Mouse (Mus musculus) midbrain, embryonic 12.5 days (tissue): Measurements from ENCODE around the gene Hacd2. TPM values are rescaled to one million over a fixed set of nuclear protein-coding genes. Genes with fewer than 3 reads are reported as not detected.

Experiments used
- ATAC-seq: fragments of 200-750 bp; cut with Nextera tagmentation; 2 replicates; pipeline ENCODE4 v1.8.0; 2017; ENCODE audit warnings: low read depth, moderate TSS enrichment, moderate library complexity; ENCODE audit not compliant: low FRiP score
- H3K27ac ChIP-seq: fragments of 300-500 bp; sonication (generic); replicated peaks from 2 replicates; pipeline ENCODE4 v1.5.1; 2016; ENCODE audit warnings: mild to moderate bottlenecking
- H3K27me3 ChIP-seq: fragments of 300-500 bp; sonication (generic); 2 replicates; pipeline ENCODE4 v1.6.1; 2016; ENCODE audit warnings: mild to moderate bottlenecking
- H3K36me3 ChIP-seq: fragments of 300-500 bp; sonication (generic); 2 replicates; pipeline ENCODE4 v1.6.1; 2016
- H3K4me1 ChIP-seq: fragments of 300-500 bp; sonication (generic); 2 replicates; pipeline ENCODE4 v1.6.1; 2016
- H3K4me2 ChIP-seq: fragments of 300-500 bp; sonication (generic); replicated peaks from 2 replicates; pipeline ENCODE4 v1.6.1; 2016; ENCODE audit warnings: mild to moderate bottlenecking, moderate library complexity
- H3K4me3 ChIP-seq: fragments of 300-500 bp; sonication (generic); 2 replicates; pipeline ENCODE4 v1.5.1; 2016; ENCODE audit warnings: mild to moderate bottlenecking
- H3K9ac ChIP-seq: fragments of 300-500 bp; sonication (generic); replicated peaks from 2 replicates; pipeline ENCODE4 v1.6.1; 2016; ENCODE audit warnings: mild to moderate bottlenecking, moderate library complexity
- H3K9me3 ChIP-seq: fragments of 300-500 bp; sonication (generic); 2 replicates; pipeline ENCODE4 v1.6.1; 2016; ENCODE audit warnings: mild to moderate bottlenecking
- WGBS: fragments of 180-500 bp; shearing (Covaris S2); methylation state at CpG from one replicate; pipeline ENCODE4 v1.1.7; 2016; 5-methylcytosine and 5-hydroxymethylcytosine counted together
- polyA plus RNA-seq: library from polyadenylated mRNA; unstranded; fragments of >200 nt; fragmentation: Nextera tagmentation; extraction: Ambion mirVana; gene quantifications from 2 replicates; pipeline ENCODE4 v1.2.1, GENCODE M21; 2016

Hacd2 gene
- polyA plus RNA-seq, 1 experiment from 2014 or later, result 44.0 TPM

DNA sequence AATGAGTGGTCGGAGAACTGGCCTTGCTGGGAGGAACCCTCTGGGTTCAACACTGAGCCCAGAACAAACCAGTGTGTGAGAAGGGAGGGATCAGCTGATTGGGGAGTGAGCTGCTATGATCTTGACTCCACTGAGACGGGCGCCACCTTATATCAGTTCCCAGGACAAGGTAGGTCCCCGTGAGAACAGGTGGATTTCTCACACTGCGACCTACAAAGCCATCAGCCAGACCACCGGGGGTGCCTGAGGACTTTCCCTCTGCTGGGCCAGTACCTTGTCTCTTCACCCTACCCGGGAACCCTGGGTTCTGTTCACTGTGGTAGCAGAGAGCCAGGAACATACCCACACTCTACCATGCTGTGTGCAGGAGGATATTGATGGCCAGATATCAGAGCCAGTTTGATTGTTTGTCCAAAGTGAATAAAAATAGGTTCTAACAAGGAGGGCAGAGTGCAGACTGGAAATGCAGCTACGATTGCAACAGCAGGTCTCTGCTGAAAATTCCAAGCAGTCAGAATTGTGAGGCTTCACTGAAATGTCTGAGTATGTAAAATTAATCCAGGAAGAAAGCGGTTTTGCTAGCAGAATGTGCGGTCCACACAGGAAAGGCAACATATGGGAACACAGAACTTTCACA, 28.4 kb upstream of the Hacd2 start:
- Histone ChIP-seq H3K4me3 (no peak overlapping the region), H3K9me3 (no peaks in the 10 kb centered on the region), H3K27ac (no peak overlapping the region), H3K9ac (no peak overlapping the region), H3K36me3 (no peaks in the 10 kb centered on the region), H3K4me1 (no peaks in the 10 kb centered on the region), H3K27me3 (no peaks in the 10 kb centered on the region), H3K4me2 (no peak overlapping the region)
- 91% methylated on average over 10 of the region's 10 CpGs for WGBS
- ATAC-seq, result no peak

DNA sequence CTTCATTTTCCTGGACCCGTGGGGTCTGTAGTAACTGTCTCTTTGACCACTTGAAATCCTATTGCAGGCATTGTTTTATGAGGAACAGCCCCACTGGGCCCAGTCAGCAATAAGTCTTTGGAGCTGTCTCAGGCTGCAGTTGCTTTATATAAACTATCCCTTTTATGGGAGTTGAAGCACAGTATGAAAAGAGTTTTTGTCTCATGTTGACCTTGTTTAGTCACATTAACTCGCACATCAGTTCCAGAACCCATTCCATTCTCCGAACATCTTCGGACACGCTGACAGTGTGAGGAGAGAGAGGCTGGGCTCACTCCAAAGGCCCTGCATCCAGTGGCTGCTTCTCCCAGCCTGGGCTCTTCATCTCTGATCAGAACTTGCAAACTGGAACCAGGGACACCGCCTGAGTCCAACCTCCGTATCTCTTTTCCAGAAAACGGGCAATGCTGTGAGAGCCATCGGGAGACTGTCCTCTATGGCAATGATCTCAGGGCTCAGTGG, 27.5 kb upstream of the Hacd2 start:
- H3K27ac ChIP-seq, result no peak overlapping the region
- no peaks in the 10 kb centered on the region for H3K36me3 ChIP-seq
- H3K4me1 ChIP-seq, result no peaks in the 10 kb centered on the region
- H3K4me3 ChIP-seq, result no peak overlapping the region
- whole genome bisulfite sequencing, result 80% methylated on average over 9 of the region's 9 CpGs
- no peak for ATAC-seq
- H3K27me3 ChIP-seq, result no peaks in the 10 kb centered on the region
- no peak overlapping the region for H3K9ac ChIP-seq
- no peaks in the 10 kb centered on the region for H3K9me3 ChIP-seq
- no peak overlapping the region for H3K4me2 ChIP-seq

- Histone ChIP-seq H3K27me3 (no peaks in the 10 kb centered on the region; the same call in 1 of the 2 replicates), H3K4me3 (no peak overlapping the region), H3K4me2 (no peak overlapping the region), H3K4me1 (peaks cover 5% of the 10 kb centered on the region), H3K9me3 (no peaks in the 10 kb centered on the region), H3K27ac (no peak overlapping the region), H3K36me3 (no peaks in the 10 kb centered on the region), H3K9ac (no peak overlapping the region)
- ATAC-seq, result no peak
- 85% methylated on average over 5 of the region's 5 CpGs for WGBS
These were observed 26.1 kb upstream of the Hacd2 start for GRCm38 (mm10) chr16:34996133-34996532.

- Histone ChIP-seq H3K4me1 (peaks cover 9% of the 10 kb centered on the region), H3K9ac (no peak overlapping the region), H3K9me3 (no peaks in the 10 kb centered on the region), H3K27me3 (no peaks in the 10 kb centered on the region; the same call in 1 of the 2 replicates), H3K4me2 (no peak overlapping the region), H3K36me3 (no peaks in the 10 kb centered on the region), H3K27ac (no peak overlapping the region), H3K4me3 (no peak overlapping the region)
- WGBS, result 69% methylated on average over 4 of the region's 4 CpGs
- ATAC-seq, result no peak
These were observed 25.2 kb upstream of the Hacd2 start for GRCm38 (mm10) chr16:34997052-34997451.

- H3K4me3 ChIP-seq, result no peak overlapping the region
- no peaks in the 10 kb centered on the region for H3K36me3 ChIP-seq
- H3K4me1 ChIP-seq, result peaks cover 9% of the 10 kb centered on the region
- H3K4me2 ChIP-seq, result no peak overlapping the region
- H3K9ac ChIP-seq, result no peak overlapping the region
- no peaks in the 10 kb centered on the region for H3K9me3 ChIP-seq
- ATAC-seq, result no peak
- H3K27ac ChIP-seq, result no peak overlapping the region
- no peaks in the 10 kb centered on the region; the same call in 1 of the 2 replicates for H3K27me3 ChIP-seq
- 76% methylated on average over 10 of the region's 10 CpGs for WGBS
These were observed 24.7 kb upstream of the Hacd2 start for GRCm38 (mm10) chr16:34997576-34997975.

DNA sequence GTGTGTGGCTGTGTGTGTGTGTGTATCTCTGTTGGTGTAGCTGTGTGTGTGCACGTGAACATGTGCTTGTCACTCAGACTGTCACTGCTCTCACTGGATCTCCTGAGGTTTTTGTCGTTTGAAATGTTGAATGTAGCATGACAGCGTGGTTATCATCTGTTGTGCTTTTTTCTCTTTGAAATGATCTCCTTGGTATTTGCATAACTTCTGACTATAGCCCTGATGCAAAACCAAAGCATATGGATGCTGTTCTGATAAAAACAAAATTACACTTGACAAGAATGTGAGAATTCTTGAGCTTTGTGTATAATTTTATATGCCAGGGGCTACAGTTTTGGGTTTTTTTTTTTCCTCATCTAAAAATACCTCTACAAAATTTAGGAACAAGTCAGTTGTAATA, 23.2 kb upstream of the Hacd2 start:
- no peak for ATAC-seq
- H3K9ac ChIP-seq, result no peak overlapping the region
- WGBS, result 82% methylated on average over 3 of the region's 3 CpGs

DNA sequence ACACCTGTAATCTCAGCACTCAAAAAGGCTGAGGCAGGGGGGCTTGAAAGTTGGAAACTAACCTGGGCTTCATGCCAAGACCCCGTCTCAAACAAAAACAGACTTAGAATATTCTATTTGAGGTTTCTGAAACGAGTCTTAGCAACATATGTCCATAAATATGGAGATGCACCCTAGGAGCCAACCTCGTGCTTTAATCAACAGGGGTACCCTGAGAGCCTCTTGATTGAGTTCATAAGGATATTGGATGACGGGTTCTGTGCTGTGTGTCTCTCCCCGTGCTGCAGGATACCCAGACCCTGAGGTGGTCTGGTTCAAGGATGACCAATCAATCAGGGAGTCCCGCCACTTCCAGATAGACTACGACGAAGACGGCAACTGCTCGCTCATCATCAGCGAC, 22.2 kb upstream of the Hacd2 start:
- Histone ChIP-seq H3K9ac (no peak overlapping the region), H3K36me3 (no peaks in the 10 kb centered on the region), H3K4me1 (peaks cover 9% of the 10 kb centered on the region), H3K27ac (no peak overlapping the region), H3K4me3 (no peak overlapping the region), H3K4me2 (no peak overlapping the region), H3K9me3 (no peaks in the 10 kb centered on the region), H3K27me3 (no peaks in the 10 kb centered on the region; the same call in 1 of the 2 replicates)
- 53% methylated on average over 11 of the region's 11 CpGs for WGBS
- no peak for ATAC-seq

More for the DNA sequence above, 23.2 kb upstream of the Hacd2 start:
- H3K4me3 ChIP-seq, result no peak overlapping the region
- H3K27ac ChIP-seq, result no peak overlapping the region
- H3K27me3 ChIP-seq, result no peaks in the 10 kb centered on the region; the same call in 1 of the 2 replicates
- peaks cover 9% of the 10 kb centered on the region for H3K4me1 ChIP-seq
- H3K4me2 ChIP-seq, result no peak overlapping the region
- H3K36me3 ChIP-seq, result no peaks in the 10 kb centered on the region
- no peaks in the 10 kb centered on the region for H3K9me3 ChIP-seq

- Histone ChIP-seq H3K27me3 (no peaks in the 10 kb centered on the region; the same call in 1 of the 2 replicates), H3K4me3 (0 out of 2 replicates have a peak overlapping the region, but pooled peaks have one; percentile 2), H3K36me3 (no peaks in the 10 kb centered on the region), H3K27ac (no peak overlapping the region), H3K4me1 (peaks cover 9% of the 10 kb centered on the region), H3K4me2 (peak overlapping the region; percentile 34), H3K9ac (no peak overlapping the region), H3K9me3 (no peaks in the 10 kb centered on the region)
- ATAC-seq, result no peak
- WGBS, result 9% methylated on average over 9 of the region's 10 CpGs
These were observed 21.2 kb upstream of the Hacd2 start for GRCm38 (mm10) chr16:35000923-35001560.

DNA sequence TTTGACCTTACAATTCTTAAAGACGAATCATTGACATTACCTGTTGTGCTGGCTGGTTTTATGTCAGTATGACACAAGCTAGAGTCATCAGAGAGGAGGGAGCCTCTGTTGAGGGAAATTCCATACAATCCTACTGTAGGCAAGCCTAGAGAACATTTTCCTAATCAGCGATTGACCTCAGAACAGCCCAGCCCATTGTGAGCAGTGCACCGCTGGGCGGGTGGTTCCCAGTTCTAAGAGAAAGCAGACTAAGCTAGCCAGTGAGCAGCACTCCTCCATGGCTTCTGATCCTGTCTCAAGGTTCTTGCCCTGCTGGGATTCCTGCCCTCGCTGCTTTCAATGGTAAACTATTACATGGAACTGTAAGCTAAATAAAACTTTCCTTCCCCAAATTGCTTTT, 17.9 kb upstream of the Hacd2 start:
- ATAC-seq, result no peak
- WGBS, result 68% methylated on average over 5 of the region's 5 CpGs
- H3K4me1 ChIP-seq, result peaks cover 9% of the 10 kb centered on the region

DNA sequence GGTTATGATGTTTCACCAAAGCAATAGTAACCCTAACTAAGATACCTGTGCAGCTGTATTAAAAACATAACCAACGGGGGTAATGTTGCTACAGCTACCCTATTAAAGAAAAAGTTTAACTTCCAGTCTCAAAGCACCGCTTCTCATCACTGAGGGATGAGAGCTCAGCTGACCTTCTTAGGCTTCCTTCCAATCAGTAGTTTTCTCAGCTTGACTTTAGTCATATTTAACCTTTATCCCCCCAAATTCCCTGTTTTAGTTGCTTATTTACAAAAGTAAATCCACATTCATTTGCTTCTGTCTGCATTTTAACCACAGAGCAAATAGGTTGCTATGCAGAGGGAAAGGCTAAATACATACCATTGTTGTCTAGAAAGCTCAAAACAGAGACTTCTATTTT, 17.5 kb upstream of the Hacd2 start:
- no peak for ATAC-seq
- Histone ChIP-seq H3K27ac (no peak overlapping the region), H3K4me3 (no peak overlapping the region), H3K9ac (no peak overlapping the region), H3K36me3 (no peaks in the 10 kb centered on the region), H3K4me2 (no peak overlapping the region), H3K9me3 (no peaks in the 10 kb centered on the region), H3K4me1 (peaks cover 9% of the 10 kb centered on the region), H3K27me3 (peaks cover 3% of the 10 kb centered on the region; the same call in 1 of the 2 replicates)
- WGBS, result 87% methylated on average over 2 of the region's 2 CpGs

More for the DNA sequence above, 17.9 kb upstream of the Hacd2 start:
- Histone ChIP-seq H3K9me3 (no peaks in the 10 kb centered on the region), H3K27me3 (peaks cover 2% of the 10 kb centered on the region; the same call in 1 of the 2 replicates), H3K4me3 (no peak overlapping the region), H3K36me3 (no peaks in the 10 kb centered on the region), H3K27ac (no peak overlapping the region), H3K4me2 (no peak overlapping the region), H3K9ac (no peak overlapping the region)

GRCm38 (mm10) chr16:35006251-35006650, 16.0 kb upstream of the Hacd2 start:
- Histone ChIP-seq H3K4me2 (no peak overlapping the region), H3K27ac (no peak overlapping the region), H3K4me3 (no peak overlapping the region), H3K4me1 (peaks cover 3% of the 10 kb centered on the region), H3K9me3 (no peaks in the 10 kb centered on the region), H3K9ac (no peak overlapping the region), H3K27me3 (0 out of 2 replicates have a peak, but pooled peaks cover 3% of the 10 kb centered on the region), H3K36me3 (no peaks in the 10 kb centered on the region)
- WGBS, result 93% methylated on average over 5 of the region's 5 CpGs
- no peak for ATAC-seq

DNA sequence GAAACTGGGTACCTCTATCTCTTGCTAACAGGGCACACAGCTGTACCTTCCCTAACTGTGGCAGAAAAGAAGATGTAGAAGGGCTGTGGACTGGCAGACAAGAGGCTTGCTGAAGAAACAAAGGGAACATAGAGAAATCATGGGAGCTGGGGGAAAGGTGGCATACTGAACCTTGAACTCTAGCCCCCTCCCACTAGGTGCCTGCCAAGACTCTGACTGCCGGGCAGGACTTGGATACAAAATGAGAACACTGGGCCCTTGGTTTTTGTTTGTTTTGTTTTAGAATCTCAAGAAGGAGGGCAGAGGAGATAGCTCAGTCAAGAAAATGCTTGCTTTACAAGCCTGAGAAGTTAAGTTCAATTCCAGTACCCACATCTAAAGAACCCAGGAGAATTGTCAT, 14.9 kb upstream of the Hacd2 start:
- Histone ChIP-seq H3K9me3 (no peaks in the 10 kb centered on the region), H3K4me3 (no peak overlapping the region), H3K4me1 (no peaks in the 10 kb centered on the region), H3K27ac (no peak overlapping the region), H3K4me2 (no peak overlapping the region), H3K27me3 (0 out of 2 replicates have a peak, but pooled peaks cover 3% of the 10 kb centered on the region), H3K9ac (no peak overlapping the region), H3K36me3 (no peaks in the 10 kb centered on the region)
- ATAC-seq, result no peak
- WGBS, result 55% methylated on average over 1 of the region's 1 CpGs
